Mouse (Mus musculus): ENCODE results near the gene Zfp710.
"Not testable (repeated sequence)": the region's sequence is repeated elsewhere in the genome, so short reads cannot be mapped to it uniquely, and the experiment has no call there.

Gene Zfp710

GRCm38 (mm10) chr7:80026990-80027635 lies 2.5 kb downstream of the Zfp710 start:
- peak in 1 of 2 experiments; percentile 25 for DNase-seq (ENCODE audit: low spot score in 2 of 2)

DNA sequence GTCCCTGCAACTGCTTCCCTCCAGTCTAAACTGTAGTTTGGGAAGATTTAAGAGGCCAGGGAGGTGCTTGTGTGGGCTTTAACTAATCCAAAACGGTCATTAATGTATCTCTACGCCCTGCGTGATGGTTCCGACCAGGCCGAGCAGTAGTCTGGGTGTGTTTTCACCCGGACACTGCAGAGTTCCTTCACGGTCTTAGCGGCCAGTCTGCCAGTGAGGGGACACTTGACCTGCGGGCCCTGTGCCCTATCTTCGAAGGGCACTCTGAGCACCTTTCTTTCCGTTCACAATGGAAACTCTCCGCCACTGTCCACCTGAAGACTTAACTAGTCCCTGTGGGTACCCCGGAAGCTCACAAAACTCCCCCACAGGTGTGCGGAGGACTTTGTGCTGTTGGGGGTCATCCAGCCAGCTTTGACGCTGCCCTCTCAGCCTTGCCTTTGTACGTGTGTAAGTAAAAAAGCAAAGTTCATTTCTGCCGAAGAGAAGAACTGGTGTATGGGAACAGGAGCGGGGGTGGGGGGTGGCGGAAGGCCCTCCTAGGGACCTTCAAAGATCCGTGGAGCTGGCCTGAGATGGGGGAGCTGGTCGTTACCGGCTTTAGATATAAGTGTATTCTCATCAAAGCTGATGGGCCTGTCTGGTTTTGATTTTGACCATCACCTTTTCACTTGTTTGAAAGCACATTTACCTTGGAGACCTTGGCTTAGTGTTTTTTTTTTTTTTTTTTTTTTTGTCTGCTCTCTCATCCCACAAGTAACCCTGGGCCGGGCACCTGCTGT lies 3.2 kb downstream of the Zfp710 start:
- DNase-seq (ENCODE audit: low spot score in 2 of 2) = no peak

DNA sequence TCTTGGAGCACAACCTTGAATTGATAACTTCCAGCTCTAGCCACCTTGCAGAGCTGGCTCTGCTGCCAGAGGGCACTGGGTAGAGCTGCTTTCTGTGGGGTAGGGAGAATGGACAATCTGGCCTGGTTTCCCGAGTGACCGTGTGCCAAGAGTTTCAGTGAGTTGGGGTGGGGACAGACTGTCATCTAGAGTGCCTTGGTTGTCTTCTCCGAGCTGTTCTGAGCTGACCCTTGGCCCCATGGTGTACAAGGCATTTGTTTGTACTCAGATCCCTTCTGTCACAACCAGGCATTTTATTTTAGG lies 3.8 kb downstream of the Zfp710 start:
- no peak for DNase-seq (ENCODE audit: low spot score in 2 of 2)

DNA sequence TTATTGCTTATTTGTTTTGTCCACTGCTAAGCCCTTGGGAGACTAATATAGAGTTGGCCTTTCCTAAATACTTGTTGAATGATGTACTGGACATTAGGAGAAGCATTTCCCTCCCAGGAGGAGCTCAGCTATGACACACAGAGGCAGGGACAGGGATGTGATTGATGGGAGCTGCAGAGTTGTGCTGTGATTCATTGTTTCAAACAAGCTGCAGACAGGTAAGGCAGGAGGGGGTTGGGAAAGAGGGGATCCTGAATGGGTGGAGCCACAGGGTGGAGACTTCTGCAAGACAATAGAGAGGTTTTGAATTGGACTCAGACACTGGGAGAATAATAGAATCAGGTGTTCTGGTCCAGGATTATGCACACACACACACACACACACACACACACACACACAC lies 5.4 kb downstream of the Zfp710 start:
- DNase-seq (ENCODE audit: low spot score in 2 of 2) = no peak

DNA sequence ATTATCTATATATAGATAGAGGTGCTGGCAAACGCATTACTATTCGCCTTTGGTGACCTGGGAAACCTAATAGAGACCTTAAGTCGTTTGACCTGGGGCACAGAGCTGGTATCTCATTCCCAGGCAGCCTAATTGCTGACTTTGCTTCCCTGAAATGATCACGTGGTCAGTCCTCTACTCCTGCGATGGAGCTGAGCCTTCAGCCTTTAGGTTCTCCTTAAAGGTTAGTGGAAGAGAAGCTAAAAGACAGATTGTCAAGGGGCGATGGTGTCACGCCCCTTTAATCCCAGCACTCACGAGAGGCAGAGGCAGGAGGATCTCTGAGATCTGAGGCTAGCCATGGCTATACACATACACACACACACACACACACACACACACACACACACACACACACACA lies 5.9 kb downstream of the Zfp710 start:
- DNase-seq (ENCODE audit: low spot score in 2 of 2) = no peak

DNA sequence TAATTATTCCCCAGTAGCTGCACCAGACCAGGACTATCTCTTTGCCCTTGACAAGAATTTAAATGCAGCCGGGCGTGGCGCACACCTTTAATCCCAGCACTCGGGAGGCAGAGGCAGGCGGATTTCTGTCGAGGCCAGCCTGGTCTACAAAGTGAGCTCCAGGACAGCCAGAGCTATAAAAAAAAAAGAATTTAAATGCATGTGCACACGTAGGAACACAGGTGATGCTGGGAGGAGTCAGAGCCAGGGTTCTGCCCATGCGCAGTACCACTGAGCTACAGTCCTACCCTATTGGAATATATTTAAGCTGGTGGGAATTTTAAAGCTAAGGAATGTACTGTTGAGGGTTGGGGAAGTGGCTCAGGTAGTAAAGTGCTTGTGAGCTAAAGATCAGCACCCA lies 6.4 kb downstream of the Zfp710 start:
- no peak for DNase-seq (ENCODE audit: low spot score in 2 of 2)

GRCm38 (mm10) chr7:80031478-80031877 lies 6.9 kb downstream of the Zfp710 start:
- no peak for DNase-seq (ENCODE audit: low spot score in 2 of 2)

- no peak for DNase-seq (ENCODE audit: low spot score in 2 of 2)
Measured at GRCm38 (mm10) chr7:80032216-80033052, 7.8 kb downstream of the Zfp710 start.

- no peak for DNase-seq (ENCODE audit: low spot score in 2 of 2)
Measured at GRCm38 (mm10) chr7:80033064-80033717, 8.6 kb downstream of the Zfp710 start.

GRCm38 (mm10) chr7:80033771-80034170 lies 9.2 kb downstream of the Zfp710 start:
- no peak for DNase-seq (ENCODE audit: low spot score in 2 of 2)

DNA sequence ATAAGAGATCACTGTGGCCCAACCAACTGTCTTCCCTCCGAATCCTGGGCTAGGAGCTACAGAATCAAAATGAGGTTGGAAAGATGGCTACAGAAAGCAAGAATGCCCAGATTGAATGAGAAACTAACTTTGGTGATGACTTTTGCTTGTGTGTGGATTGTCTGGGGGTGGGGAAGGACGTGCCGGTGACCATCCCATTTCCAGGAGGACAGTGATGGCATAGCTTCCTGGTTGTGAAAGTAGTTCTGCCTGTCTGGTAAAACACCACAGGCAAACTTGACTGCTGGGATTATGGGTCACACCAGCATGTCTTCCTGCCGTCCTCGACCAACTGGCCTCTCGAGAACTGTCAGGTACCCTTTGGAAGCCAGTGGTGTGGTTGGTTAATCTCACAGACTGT lies 10.5 kb downstream of the Zfp710 start:
- DNase-seq (ENCODE audit: low spot score in 2 of 2) = no peak

DNA sequence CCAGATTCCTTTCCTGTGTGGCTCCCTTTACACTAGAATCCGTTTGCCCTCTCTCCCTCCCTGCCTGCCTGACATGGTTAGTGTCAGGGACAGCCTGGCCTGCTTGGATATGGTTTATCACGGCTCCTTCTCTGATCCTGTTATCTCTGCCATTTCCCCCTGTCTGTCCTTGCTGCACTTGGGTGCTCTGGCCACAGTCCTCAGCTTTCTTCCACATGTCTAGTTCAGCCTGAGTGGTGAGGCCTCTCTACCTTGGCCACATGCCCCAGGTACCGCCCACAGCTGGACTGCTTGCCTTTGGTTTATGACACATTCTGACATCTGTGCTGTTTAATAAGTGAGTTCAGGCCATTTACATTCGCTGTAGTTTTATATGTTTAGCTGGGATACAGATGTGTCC lies 11.1 kb downstream of the Zfp710 start:
- no peak for DNase-seq (ENCODE audit: low spot score in 2 of 2)

DNA sequence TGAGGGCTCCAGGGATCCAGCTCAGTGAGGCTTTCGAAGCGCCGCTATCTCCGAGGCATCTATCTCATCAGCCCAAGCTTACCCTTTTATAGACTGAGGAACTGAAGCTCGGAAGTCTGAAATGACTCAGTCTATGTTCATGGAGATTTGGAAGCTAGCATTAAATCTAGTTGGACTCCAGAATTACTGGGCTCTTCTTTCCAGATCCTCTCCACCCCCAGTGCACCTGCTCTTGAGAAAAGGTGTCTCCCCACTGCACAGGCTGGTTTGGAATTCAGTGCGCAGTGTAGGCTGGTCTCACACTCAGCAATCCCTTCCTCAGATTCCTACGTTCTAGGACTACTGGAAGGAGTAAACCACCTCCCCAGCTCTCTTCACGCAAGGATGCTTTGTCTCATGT lies 15.1 kb downstream of the Zfp710 start:
- DNase-seq (ENCODE audit: low spot score in 2 of 2) = no peak

- no peak for DNase-seq (ENCODE audit: low spot score in 2 of 2)
Measured at GRCm38 (mm10) chr7:80044170-80044569, 19.6 kb downstream of the Zfp710 start.

DNA sequence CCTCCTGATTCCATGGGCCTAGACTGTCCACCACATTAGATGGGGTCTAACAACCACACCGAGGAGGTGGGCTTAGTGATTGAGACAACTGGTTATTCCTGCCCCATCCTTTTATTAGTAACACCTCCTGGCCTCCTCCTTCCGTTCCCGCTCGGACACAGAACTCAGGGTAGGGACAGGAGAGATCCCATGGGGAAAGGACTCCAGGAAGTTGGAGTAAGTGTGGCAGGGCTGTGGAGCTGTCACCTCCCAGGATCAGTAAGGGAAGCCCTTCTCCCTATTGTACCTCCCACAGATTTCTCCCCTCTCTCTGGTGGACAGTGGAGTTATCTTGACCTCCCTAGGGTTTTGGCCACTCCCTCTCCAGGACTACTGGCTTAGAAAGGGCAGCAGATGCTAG lies 22.4 kb downstream of the Zfp710 start:
- DNase-seq (ENCODE audit: low spot score in 2 of 2) = no peak

GRCm38 (mm10) chr7:80049746-80050145 lies 25.1 kb downstream of the Zfp710 start:
- no peak for DNase-seq (ENCODE audit: low spot score in 2 of 2)

DNA sequence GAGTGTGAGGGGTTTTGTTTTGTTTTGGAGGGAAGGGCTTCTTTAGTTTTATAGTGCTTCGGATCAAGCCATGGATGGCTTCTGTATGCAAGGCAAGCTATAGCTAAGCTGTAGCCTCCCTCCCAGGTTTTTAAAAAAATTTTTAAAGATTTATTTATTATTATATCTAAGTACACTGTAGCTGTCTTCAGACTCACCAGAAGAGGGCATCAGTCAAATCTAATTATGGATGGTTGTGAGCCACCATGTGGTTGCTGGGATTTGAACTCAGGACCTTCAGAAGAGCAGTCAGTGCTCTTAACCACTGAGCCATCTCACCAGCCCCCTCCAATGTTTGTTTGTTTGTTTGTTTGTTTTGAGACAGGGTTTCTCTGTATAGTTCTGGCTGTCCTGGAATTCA lies 25.8 kb downstream of the Zfp710 start:
- not testable (repeated sequence) for DNase-seq (ENCODE audit: low spot score in 2 of 2)

GRCm38 (mm10) chr7:80051835-80052234 lies 27.2 kb downstream of the Zfp710 start:
- DNase-seq (ENCODE audit: low spot score in 2 of 2) = no peak

GRCm38 (mm10) chr7:80052261-80052660 lies 27.6 kb downstream of the Zfp710 start:
- no peak for DNase-seq (ENCODE audit: low spot score in 2 of 2)

DNA sequence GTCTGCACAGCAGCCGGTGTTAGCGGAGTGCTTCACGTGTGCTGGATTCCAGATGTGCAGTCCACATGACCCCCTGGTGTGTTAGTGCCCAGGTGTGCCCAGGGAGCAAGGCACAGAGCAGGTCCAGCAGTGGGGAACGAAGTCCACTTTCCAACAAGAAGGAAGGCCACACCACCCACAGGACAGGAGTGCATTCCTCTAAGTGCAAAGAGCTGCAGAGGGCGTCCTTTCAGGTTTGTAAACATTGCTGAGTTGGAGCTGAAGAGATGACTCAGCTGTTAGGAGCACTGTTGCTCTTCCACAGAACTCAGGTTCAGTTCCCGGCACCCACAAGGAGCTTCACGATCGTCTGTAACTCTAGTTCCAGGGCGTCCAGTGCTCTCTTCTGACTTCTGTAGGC lies 28.5 kb downstream of the Zfp710 start:
- no peak for DNase-seq (ENCODE audit: low spot score in 2 of 2)

DNA sequence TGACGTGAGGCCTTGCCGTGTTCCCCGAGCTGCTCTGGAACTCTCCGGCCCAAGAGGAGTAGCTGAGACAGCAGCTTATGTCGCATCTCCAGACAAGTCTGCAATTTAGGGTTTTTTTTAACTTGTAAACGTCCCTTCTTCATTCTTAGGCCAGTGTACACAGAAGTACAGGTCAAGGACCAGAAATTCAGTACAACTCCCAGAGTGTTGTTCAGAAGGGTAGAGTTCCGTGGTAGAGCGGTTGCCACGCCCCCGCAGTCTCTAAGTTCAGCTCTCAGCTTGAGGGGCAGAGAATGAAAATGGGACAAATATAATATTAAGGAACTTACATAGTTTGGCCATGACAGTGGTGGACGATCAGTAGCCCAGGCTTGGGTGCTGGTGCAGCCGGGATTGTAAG lies 31.2 kb downstream of the Zfp710 start:
- no peak for DNase-seq (ENCODE audit: low spot score in 2 of 2)

GRCm38 (mm10) chr7:80057002-80057691 lies 32.5 kb downstream of the Zfp710 start:
- no peak for DNase-seq (ENCODE audit: low spot score in 2 of 2)

Measured in frontal cortex, postnatal 14 days (tissue).